Mouse (Mus musculus): ENCODE measurements around the gene Gm49403.

The Gm49403 gene

GRCm38 (mm10) chr19:8911810-8912209, 28.1 kb downstream of the Gm49403 start:
- DNase-seq (ENCODE audit: low read depth, low spot score) = no peak

- DNase-seq (ENCODE audit: low read depth, low spot score) = no peak
These were observed 30.5 kb downstream of the Gm49403 start for GRCm38 (mm10) chr19:8914212-8914611.

- DNase-seq (ENCODE audit: low read depth, low spot score) = peak; percentile 47
These were observed 35.3 kb downstream of the Gm49403 start for GRCm38 (mm10) chr19:8919000-8919399.

- no peak for DNase-seq (ENCODE audit: low read depth, low spot score)
These were observed 35.9 kb downstream of the Gm49403 start for GRCm38 (mm10) chr19:8919684-8920072.

- peak; percentile 85 for DNase-seq (ENCODE audit: low read depth, low spot score)
These were observed 36.5 kb downstream of the Gm49403 start, which contains the start of gene B3gat3 for GRCm38 (mm10) chr19:8920073-8920736. TSS of gene B3gat3 (plus strand) at chr19:8920374.

GRCm38 (mm10) chr19:8920836-8921291, 37.1 kb downstream of the Gm49403 start:
- DNase-seq (ENCODE audit: low read depth, low spot score) = peak; percentile 84

- DNase-seq (ENCODE audit: low read depth, low spot score) = peak; percentile 33
These were observed 38.0 kb downstream of the Gm49403 start for GRCm38 (mm10) chr19:8921741-8922140.

GRCm38 (mm10) chr19:8926766-8927165, 43.0 kb downstream of the Gm49403 start:
- DNase-seq (ENCODE audit: low read depth, low spot score) = peak; percentile 66

GRCm38 (mm10) chr19:8927891-8928525, 44.3 kb downstream of the Gm49403 start:
- DNase-seq (ENCODE audit: low read depth, low spot score) = no peak

GRCm38 (mm10) chr19:8928689-8929223, 45.0 kb downstream of the Gm49403 start:
- no peak for DNase-seq (ENCODE audit: low read depth, low spot score)

GRCm38 (mm10) chr19:8929224-8930088, 45.7 kb downstream of the Gm49403 start, which contains the start of the genes Rom1 and Eml3:
TSS of gene Rom1 (minus strand) at chr19:8929356.
TSS of gene Eml3 (plus strand) at chr19:8929552.
- DNase-seq (ENCODE audit: low read depth, low spot score) = peak; percentile 85

- DNase-seq (ENCODE audit: low read depth, low spot score) = no peak
These were observed 46.4 kb downstream of the Gm49403 start for GRCm38 (mm10) chr19:8930117-8930516.

- no peak for DNase-seq (ENCODE audit: low read depth, low spot score)
These were observed 47.0 kb downstream of the Gm49403 start for GRCm38 (mm10) chr19:8930771-8931170.

GRCm38 (mm10) chr19:8936736-8937135, 53.0 kb downstream of the Gm49403 start:
- no peak for DNase-seq (ENCODE audit: low read depth, low spot score)
